Mouse (Mus musculus): ENCODE data around the gene Aox2.

DNA sequence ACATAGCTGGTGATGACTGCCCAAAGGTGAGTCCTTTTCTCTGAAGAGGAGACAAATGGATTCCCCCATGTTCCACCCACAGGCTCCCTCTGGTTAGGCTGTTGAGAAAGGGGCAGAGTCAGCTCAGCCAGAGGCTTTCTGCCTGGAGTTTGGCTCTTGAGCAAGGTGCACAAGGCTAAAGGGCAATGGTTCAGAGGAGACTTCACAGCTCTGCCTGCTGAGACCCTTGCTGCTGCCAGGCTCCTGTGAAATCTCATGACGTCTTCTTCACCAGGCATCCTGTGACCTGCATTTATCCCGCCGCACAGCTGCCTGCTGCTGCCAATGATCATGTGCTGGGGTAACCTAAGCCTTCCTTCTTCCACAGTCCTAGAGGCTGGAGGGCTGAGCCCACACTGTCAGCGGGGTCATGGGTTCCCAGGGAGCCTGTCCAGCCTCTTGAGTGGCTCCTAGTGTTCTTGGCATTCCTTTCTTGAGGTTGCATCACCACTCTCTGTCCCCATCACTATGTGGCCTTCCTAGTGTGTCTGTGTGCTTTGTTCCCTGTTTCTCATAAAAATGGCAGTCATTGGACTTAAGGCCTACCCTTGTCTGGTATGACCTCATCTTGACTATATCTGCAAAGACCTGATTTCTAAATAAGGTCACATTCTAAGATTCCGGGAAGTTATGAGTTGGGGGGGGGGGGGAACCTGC, 104.6 kb downstream of the Aox2 start:
- no peak for TF ChIP-seq CTCF (IDR thresholded peaks at IDR 0.05 in 2 of 3, conservative IDR thresholded peaks at IDR 0.05 in 1 of 3; ENCODE audit: control insufficient read depth in 1 of 3, insufficient read depth in 1 of 3, low read depth in 2 of 3, low read length in 3 of 3, poor library complexity in 1 of 3, severe bottlenecking in 1 of 3)
- TF ChIP-seq POLR2A (IDR thresholded peaks at IDR 0.05; ENCODE audit: control insufficient read depth in 1 of 2, insufficient read depth in 1 of 2, low read depth in 1 of 2, low read length in 2 of 2, poor library complexity in 1 of 2), result no peak
- no peak for TF ChIP-seq MAZ (IDR thresholded peaks at IDR 0.05; ENCODE audit: low read depth, low read length)
- TF ChIP-seq EP300 (IDR thresholded peaks at IDR 0.05; ENCODE audit: low read depth in 1 of 2, low read length in 2 of 2), result no peak
- no peak for TF ChIP-seq ZKSCAN1 (IDR thresholded peaks at IDR 0.05; ENCODE audit: low read depth, low read length)
- TF ChIP-seq HCFC1 (IDR thresholded peaks at IDR 0.05; ENCODE audit: low read depth, low read length), result no peak
- no peak for TF ChIP-seq NELFE (IDR thresholded peaks at IDR 0.05; ENCODE audit: low read depth, low read length)
- no peak for TF ChIP-seq RAD21 (IDR thresholded peaks at IDR 0.05; ENCODE audit: low read depth, low read length)
- TF ChIP-seq CHD2 (IDR thresholded peaks at IDR 0.05; ENCODE audit: low read length), result no peak
- TF ChIP-seq E2F4 (IDR thresholded peaks at IDR 0.05; ENCODE audit: borderline replicate concordance, low read depth, low read length), result no peak
- TF ChIP-seq KAT2A (conservative IDR thresholded peaks at IDR 0.05; ENCODE audit: low read depth, low read length), result no peak

Data from MEL (cell line).